Comparison of ENCODE assay signal across 13 mouse cellular contexts in genomic region chr17:85574023-85574422, GRCm38 (mm10). TPM values are rescaled to one million over a fixed set of nuclear protein-coding genes. Genes with fewer than 3 reads are reported as not detected.
"Had no signal": no experiment of that assay in that cellular context is flagged by ENCODE, and none has a peak within 500 bp of the region (broad histone marks: within the 10 kb centered on the region; RNA-seq: fewer than 3 reads in every experiment).

No protein-coding gene starts in this region.

- DNase-seq: kidney, adult 8-10 months; kidney, postnatal 10 days; kidney, postnatal 36 days; left cerebral cortex, postnatal 4 days; liver, postnatal 0 days; lung, embryonic 14.5 days; right cerebral cortex, adult 18-20 months; right cerebral cortex, postnatal 25 days; spleen, adult 18-20 months; thymus, postnatal 36 days had no signal

- ATAC-seq: liver, postnatal 0 days; lung, postnatal 0 days; midbrain, embryonic 15.5 days had no signal

RNA-seq across cellular contexts. Expression of gene Six3, which starts 39.4 kb away (rescaled TPM):
- total RNA-seq: megakaryocyte-erythroid progenitor cell, adult 5-6 weeks had no signal
